Mouse (Mus musculus) kidney, postnatal 0 days (tissue): Measurements from ENCODE around the gene Bri3bp. TPM values are rescaled to one million over a fixed set of nuclear protein-coding genes. Genes with fewer than 3 reads are reported as not detected.
A peak's percentile ranks its signal among the peaks of the same experiment; 100 is the strongest.

ENCODE experiments used
- ATAC-seq: fragments of 200-750 bp; cut with Nextera tagmentation; replicated peaks from 2 replicates; pipeline ENCODE4 v1.8.0; 2017; ENCODE audit warnings: low read depth, moderate number of reproducible peaks, moderate TSS enrichment, moderate library complexity; ENCODE audit not compliant: low FRiP score
- DNase-seq: peaks from one replicate; pipeline ENCODE4 v3.0.0-alpha.2; 2016; ENCODE audit warnings: low spot score
- H3K27ac ChIP-seq: fragments of 300-500 bp; sonication (generic); 2 replicates; pipeline ENCODE4 v1.5.1; 2014; ENCODE audit warnings: mild to moderate bottlenecking
- H3K27me3 ChIP-seq: fragments of 300-500 bp; sonication (generic); 2 replicates; pipeline ENCODE4 v1.6.1; 2014; ENCODE audit warnings: low read length, mixed read lengths; ENCODE audit not compliant: insufficient read depth
- H3K36me3 ChIP-seq: fragments of 300-500 bp; sonication (generic); 2 replicates; pipeline ENCODE4 v1.6.1; 2014; ENCODE audit warnings: low read length, mixed read lengths; ENCODE audit not compliant: insufficient read depth
- H3K4me1 ChIP-seq: fragments of 300-500 bp; sonication (generic); replicated peaks from 2 replicates; pipeline ENCODE4 v1.6.1; 2014; ENCODE audit warnings: antibody characterized with exemption, low read length, mixed read lengths; ENCODE audit not compliant: insufficient read depth
- H3K4me2 ChIP-seq: fragments of 300-500 bp; sonication (generic); 2 replicates; pipeline ENCODE4 v1.6.1; 2014; ENCODE audit warnings: mild to moderate bottlenecking, low read length, moderate library complexity, mixed read lengths
- H3K4me3 ChIP-seq: fragments of 300-500 bp; sonication (generic); replicated peaks from 2 replicates; pipeline ENCODE4 v1.5.1; 2014; ENCODE audit warnings: low read depth, low read length
- H3K9ac ChIP-seq: fragments of 300-500 bp; sonication (generic); 2 replicates; pipeline ENCODE4 v1.6.1; 2014; ENCODE audit warnings: low read depth, low read length
- H3K9me3 ChIP-seq: fragments of 300-500 bp; sonication (generic); replicated peaks from 2 replicates; pipeline ENCODE4 v1.6.1; 2016; ENCODE audit warnings: low read length, inconsistent platforms, mixed read lengths
- CTCF ChIP-seq: IDR thresholded peaks from 2 replicates; pipeline ENCODE4 v1.5.1; 2016; ENCODE audit warnings: antibody characterized with exemption, low read depth, mild to moderate bottlenecking, moderate library complexity
- WGBS: fragments of 180-500 bp; shearing (Covaris S2); extraction: QIAGEN DNeasy Blood & Tissue Kit; methylation state at CpG from one replicate; pipeline ENCODE4 v1.1.7; 2014; 5-methylcytosine and 5-hydroxymethylcytosine counted together
- polyA plus RNA-seq: library from polyadenylated mRNA; unstranded; fragments of >200 nt; fragmentation: Nextera tagmentation; extraction: Ambion mirVana; gene quantifications from 2 replicates; pipeline ENCODE4 v1.2.1, GENCODE M21; 2015

The Bri3bp gene
- polyA plus RNA-seq, 1 experiment from 2014 or later: 47.2 TPM

- Histone ChIP-seq H3K4me2 (peak overlapping the region; percentile 48), H3K36me3 (no peaks in the 10 kb centered on the region), H3K9ac (peak overlapping the region; percentile 40; the same call in 1 of the 2 replicates), H3K27ac (peak overlapping the region; percentile 98), H3K27me3 (no peaks in the 10 kb centered on the region), H3K4me3 (0 out of 2 replicates have a peak overlapping the region, but pooled peaks have one; percentile 4), H3K9me3 (no peaks in the 10 kb centered on the region), H3K4me1 (peaks cover 26% of the 10 kb centered on the region)
- 8% methylated on average over 23 of the region's 25 CpGs for WGBS
- DNase-seq (peak; percentile 96), ATAC-seq (no peak)
- TF ChIP-seq CTCF: no peak
These were observed 47.5 kb upstream of the Bri3bp start for GRCm38 (mm10) chr5:125393622-125394603.

- Histone ChIP-seq H3K9ac (no peak overlapping the region), H3K4me2 (no peak overlapping the region), H3K36me3 (no peaks in the 10 kb centered on the region), H3K27ac (peak overlapping the region; percentile 98), H3K27me3 (no peaks in the 10 kb centered on the region), H3K4me1 (peaks cover 26% of the 10 kb centered on the region), H3K4me3 (no peak overlapping the region), H3K9me3 (no peaks in the 10 kb centered on the region)
- ATAC-seq (no peak), DNase-seq (no peak)
- 50% methylated on average over 3 of the region's 3 CpGs for WGBS
- no peak for TF ChIP-seq CTCF
These were observed 46.4 kb upstream of the Bri3bp start for GRCm38 (mm10) chr5:125395008-125395407.

DNA sequence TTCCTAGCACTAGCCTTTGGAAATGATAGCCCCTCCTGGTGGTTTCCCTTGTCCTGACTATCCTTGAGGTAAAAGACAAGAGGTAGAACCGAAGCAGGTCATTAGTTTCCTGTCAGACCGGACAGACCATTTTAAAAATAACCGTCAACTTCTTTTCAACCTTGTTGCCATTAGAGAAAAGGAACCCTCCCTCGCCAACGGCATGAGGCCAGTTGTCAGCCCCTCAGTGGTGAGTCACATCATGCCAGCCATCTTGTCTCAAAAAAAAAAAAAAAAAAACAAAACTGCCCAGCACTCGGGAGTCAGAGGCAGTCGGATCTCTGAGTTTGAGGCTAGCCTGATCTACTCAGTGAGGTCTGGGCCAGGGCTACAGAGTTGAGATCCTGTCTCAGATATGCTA lies 40.5 kb upstream of the Bri3bp start:
- DNase-seq: no peak
- no peak overlapping the region for H3K27ac ChIP-seq
- WGBS: 25% methylated on average over 7 of the region's 7 CpGs

GRCm38 (mm10) chr5:125402476-125402875 lies 38.9 kb upstream of the Bri3bp start:
- Histone ChIP-seq H3K9ac (no peak overlapping the region), H3K4me3 (no peak overlapping the region), H3K27ac (no peak overlapping the region), H3K4me2 (no peak overlapping the region), H3K27me3 (no peaks in the 10 kb centered on the region), H3K4me1 (peaks cover 4% of the 10 kb centered on the region; the same call in 1 of the 2 replicates), H3K36me3 (no peaks in the 10 kb centered on the region), H3K9me3 (no peaks in the 10 kb centered on the region)
- ATAC-seq (no peak), DNase-seq (no peak)
- no peak for TF ChIP-seq CTCF
- WGBS: 61% methylated on average over 10 of the region's 10 CpGs

More for the DNA sequence above, 40.5 kb upstream of the Bri3bp start:
- Histone ChIP-seq H3K27me3 (no peaks in the 10 kb centered on the region), H3K9me3 (no peaks in the 10 kb centered on the region), H3K4me2 (no peak overlapping the region), H3K36me3 (no peaks in the 10 kb centered on the region), H3K4me3 (no peak overlapping the region), H3K4me1 (no peaks in the 10 kb centered on the region), H3K9ac (no peak overlapping the region)
- no peak for ATAC-seq
- peak; percentile 45; the same call in 1 of the 2 replicates for TF ChIP-seq CTCF

DNA sequence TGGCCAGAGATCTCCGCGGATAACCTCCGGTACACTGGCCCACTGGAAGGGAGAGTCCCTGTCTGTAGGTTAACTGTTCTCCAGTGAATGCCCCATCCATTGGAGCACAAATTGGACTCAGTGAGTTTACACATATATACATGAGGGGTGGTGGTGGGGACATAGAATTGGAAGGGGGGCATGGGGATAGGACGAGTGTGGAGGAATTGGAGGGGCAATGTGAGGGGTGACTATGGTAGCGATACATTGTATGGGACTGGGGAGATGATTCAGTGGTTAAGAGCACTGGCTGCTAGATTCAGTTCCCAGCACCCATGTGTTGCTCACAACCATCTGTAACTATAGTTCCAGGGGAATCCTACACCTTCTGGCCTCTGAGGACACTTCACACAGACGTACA lies 38.4 kb upstream of the Bri3bp start:
- Histone ChIP-seq H3K36me3 (no peaks in the 10 kb centered on the region), H3K4me2 (no peak overlapping the region), H3K4me1 (peaks cover 5% of the 10 kb centered on the region; the same call in 1 of the 2 replicates), H3K9ac (no peak overlapping the region), H3K27me3 (no peaks in the 10 kb centered on the region), H3K4me3 (no peak overlapping the region), H3K9me3 (no peaks in the 10 kb centered on the region), H3K27ac (no peak overlapping the region)
- DNase-seq (no peak), ATAC-seq (no peak)
- WGBS: 60% methylated on average over 6 of the region's 6 CpGs
- TF ChIP-seq CTCF: no peak

DNA sequence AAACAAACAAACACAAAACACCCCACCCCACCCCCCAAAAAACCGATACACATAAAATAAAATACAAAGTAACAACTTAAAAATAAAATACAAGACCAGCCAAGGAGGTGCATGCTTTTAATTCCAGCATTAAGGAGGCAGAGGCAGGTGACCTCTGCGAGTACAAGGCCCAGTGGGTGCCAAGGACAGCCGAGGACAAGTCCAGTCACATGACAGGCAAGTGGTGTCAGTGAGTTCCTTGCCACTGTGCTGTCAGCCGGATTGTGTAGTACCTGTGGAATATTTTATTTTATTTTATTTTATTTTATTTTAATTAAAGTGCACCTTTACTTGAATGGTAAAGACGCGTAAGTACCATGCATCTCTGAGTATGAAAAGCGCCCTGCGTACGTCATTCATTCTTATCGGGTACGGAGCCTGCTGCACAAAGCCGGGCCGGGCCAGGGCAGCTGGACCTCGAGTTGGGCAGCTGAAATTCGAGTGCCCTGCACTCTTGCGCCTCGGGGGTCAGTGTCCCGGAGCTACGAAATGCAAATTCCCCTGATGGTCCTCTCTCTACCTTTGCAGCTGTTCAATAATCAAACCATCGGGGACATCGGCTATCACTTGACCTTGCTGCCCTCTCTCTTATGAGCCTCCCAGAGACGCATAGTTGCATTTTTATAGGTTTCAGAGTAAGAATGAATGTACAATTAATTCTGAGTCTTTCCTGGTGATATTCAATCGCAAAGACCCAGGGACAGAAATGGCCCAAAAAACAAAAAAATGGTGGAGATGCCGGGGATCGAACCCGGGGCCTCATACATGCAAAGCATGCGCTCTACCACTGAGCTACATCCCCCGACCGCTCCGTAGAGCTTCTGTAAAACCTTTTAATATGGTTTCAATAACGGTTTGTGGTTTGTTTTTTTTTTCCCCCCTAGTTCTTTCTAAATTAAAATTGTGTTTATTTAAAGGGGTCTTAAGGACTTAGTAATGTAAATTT lies 37.6 kb upstream of the Bri3bp start:
- no peak for TF ChIP-seq CTCF
- 16% methylated on average over 31 of the region's 31 CpGs for WGBS
- H3K4me2 ChIP-seq: peak overlapping the region; percentile 65
- no peaks in the 10 kb centered on the region for H3K27me3 ChIP-seq
- DNase-seq: peak; percentile 68
- no peaks in the 10 kb centered on the region for H3K36me3 ChIP-seq
- H3K9me3 ChIP-seq: no peaks in the 10 kb centered on the region
- peak overlapping the region; percentile 66 for H3K4me3 ChIP-seq
- H3K27ac ChIP-seq: no peak overlapping the region
- ATAC-seq: no peak
- H3K9ac ChIP-seq: no peak overlapping the region
- H3K4me1 ChIP-seq: peaks cover 5% of the 10 kb centered on the region; the same call in 1 of the 2 replicates
